Mouse (Mus musculus): ENCODE data around the gene 7530416G11Rik. TPM values are rescaled to one million over a fixed set of nuclear protein-coding genes. Genes with fewer than 3 reads are reported as not detected.

7530416G11Rik gene
- polyA plus RNA-seq, 1 experiment, result not detected

DNA sequence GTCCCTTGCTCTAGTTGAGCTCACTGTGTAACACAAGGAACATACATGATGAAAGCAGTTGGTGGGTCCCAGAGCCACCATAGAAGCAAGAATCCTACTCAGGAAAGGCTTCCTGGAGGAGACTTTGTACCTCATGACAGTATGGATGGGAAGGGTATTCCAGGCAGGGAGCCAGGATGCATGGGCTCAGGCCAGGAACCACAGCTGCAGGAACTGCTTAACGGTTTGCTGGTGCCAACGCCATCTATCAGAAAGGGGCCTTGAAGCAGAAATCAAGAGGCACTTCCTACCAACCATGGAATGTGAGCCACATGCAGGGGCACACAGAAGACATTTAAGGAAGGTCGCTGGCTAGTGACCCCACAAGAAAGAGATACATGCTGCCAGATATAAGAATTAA is 28.3 kb downstream of the 7530416G11Rik start:
- H3K79me2 ChIP-seq (ENCODE audit: control insufficient read depth, insufficient read depth), result no peaks in the 10 kb centered on the region

GRCm38 (mm10) chr15:85469401-85469800 is 33.6 kb downstream of the 7530416G11Rik start:
- Histone ChIP-seq H3K27me3 (ENCODE audit: control insufficient read depth, insufficient read depth, insufficient read length) (no peaks in the 10 kb centered on the region), H3K79me2 (ENCODE audit: control insufficient read depth, insufficient read depth) (no peaks in the 10 kb centered on the region), H3K4me3 (no peak overlapping the region), H3K4me2 (ENCODE audit: low read depth) (no peak overlapping the region), H3ac (ENCODE audit: control insufficient read depth, insufficient read length) (no peak overlapping the region), H3K36me3 (ENCODE audit: control insufficient read depth, insufficient read depth) (peaks cover 50% of the 10 kb centered on the region)
- TF ChIP-seq POLR2AphosphoS2 (IDR thresholded peaks at IDR 0.05; ENCODE audit: insufficient read length, low read depth) (peak; percentile 49), TCF3 (IDR thresholded peaks at IDR 0.05; ENCODE audit: insufficient read length, low read depth) (no peak)

More for the DNA sequence above, 28.3 kb downstream of the 7530416G11Rik start:
- Histone ChIP-seq H3K4me3 (no peak overlapping the region), H3K36me3 (ENCODE audit: control insufficient read depth, insufficient read depth) (peaks cover 7% of the 10 kb centered on the region), H3K4me2 (ENCODE audit: low read depth) (no peak overlapping the region), H3K27me3 (ENCODE audit: control insufficient read depth, insufficient read depth, insufficient read length) (no peaks in the 10 kb centered on the region), H3ac (ENCODE audit: control insufficient read depth, insufficient read length) (no peak overlapping the region)
- no peak for TF ChIP-seq SRF (IDR thresholded peaks at IDR 0.05; ENCODE audit: control insufficient read depth, insufficient read length, low read depth)
- no peak for TF ChIP-seq REST (IDR thresholded peaks at IDR 0.05; ENCODE audit: insufficient read depth, insufficient read length)
- TF ChIP-seq E2F4 (IDR thresholded peaks at IDR 0.05; ENCODE audit: insufficient read depth), result no peak
- no peak for TF ChIP-seq USF1 (IDR thresholded peaks at IDR 0.05; ENCODE audit: low read depth)
- TF ChIP-seq MAX (IDR thresholded peaks at IDR 0.05; ENCODE audit: low read depth), result no peak
- no peak for TF ChIP-seq POLR2A (IDR thresholded peaks at IDR 0.05; ENCODE audit: insufficient read length, low read depth)
- TF ChIP-seq POLR2AphosphoS2 (IDR thresholded peaks at IDR 0.05; ENCODE audit: insufficient read length, low read depth), result no peak
- no peak for TF ChIP-seq CEBPB (IDR thresholded peaks at IDR 0.05; ENCODE audit: insufficient read depth, poor library complexity, severe bottlenecking)
- no peak for TF ChIP-seq TCF12 (IDR thresholded peaks at IDR 0.05; ENCODE audit: insufficient read depth, poor library complexity, severe bottlenecking)
- TF ChIP-seq MYOG (IDR thresholded peaks at IDR 0.05; ENCODE audit: control insufficient read depth in 1 of 3, insufficient read depth in 1 of 3, insufficient read length in 2 of 3, low read depth in 2 of 3), result no peak
- TF ChIP-seq TCF3 (IDR thresholded peaks at IDR 0.05; ENCODE audit: insufficient read length, low read depth), result no peak
- TF ChIP-seq MYOD1 (IDR thresholded peaks at IDR 0.05; ENCODE audit: control insufficient read depth in 1 of 3, insufficient read length in 2 of 3, low read depth in 2 of 3), result no peak

GRCm38 (mm10) chr15:85466456-85467067 is 36.5 kb downstream of the 7530416G11Rik start:
- TF ChIP-seq MAX (IDR thresholded peaks at IDR 0.05; ENCODE audit: low read depth), result no peak
- no peak for TF ChIP-seq POLR2AphosphoS2 (IDR thresholded peaks at IDR 0.05; ENCODE audit: insufficient read length, low read depth)
- no peak for TF ChIP-seq TCF12 (IDR thresholded peaks at IDR 0.05; ENCODE audit: insufficient read depth, poor library complexity, severe bottlenecking)
- TF ChIP-seq SRF (IDR thresholded peaks at IDR 0.05; ENCODE audit: control insufficient read depth, insufficient read length, low read depth), result no peak
- no peak overlapping the region for H3K4me2 ChIP-seq (ENCODE audit: low read depth)
- peaks cover 71% of the 10 kb centered on the region for H3K36me3 ChIP-seq (ENCODE audit: control insufficient read depth, insufficient read depth)
- no peak overlapping the region for H3ac ChIP-seq (ENCODE audit: control insufficient read depth, insufficient read length)
- H3K79me2 ChIP-seq (ENCODE audit: control insufficient read depth, insufficient read depth), result no peaks in the 10 kb centered on the region
- H3K27me3 ChIP-seq (ENCODE audit: control insufficient read depth, insufficient read depth, insufficient read length), result no peaks in the 10 kb centered on the region
- no peak overlapping the region for H3K4me3 ChIP-seq

GRCm38 (mm10) chr15:85464823-85465565 is 38.0 kb downstream of the 7530416G11Rik start:
- TF ChIP-seq CEBPB (IDR thresholded peaks at IDR 0.05; ENCODE audit: insufficient read depth, poor library complexity, severe bottlenecking) (no peak), TCF3 (IDR thresholded peaks at IDR 0.05; ENCODE audit: insufficient read length, low read depth) (no peak), MYOG (IDR thresholded peaks at IDR 0.05; ENCODE audit: control insufficient read depth in 1 of 3, insufficient read depth in 1 of 3, insufficient read length in 2 of 3, low read depth in 2 of 3) (no peak), POLR2AphosphoS2 (IDR thresholded peaks at IDR 0.05; ENCODE audit: insufficient read length, low read depth) (no peak), E2F4 (IDR thresholded peaks at IDR 0.05; ENCODE audit: insufficient read depth) (no peak), MYOD1 (IDR thresholded peaks at IDR 0.05; ENCODE audit: control insufficient read depth in 1 of 3, insufficient read length in 2 of 3, low read depth in 2 of 3) (no peak), REST (IDR thresholded peaks at IDR 0.05; ENCODE audit: insufficient read depth, insufficient read length) (peak; percentile 81)
- Histone ChIP-seq H3K79me2 (ENCODE audit: control insufficient read depth, insufficient read depth) (no peaks in the 10 kb centered on the region), H3K27me3 (ENCODE audit: control insufficient read depth, insufficient read depth, insufficient read length) (no peaks in the 10 kb centered on the region), H3K4me2 (ENCODE audit: low read depth) (no peak overlapping the region), H3K4me3 (no peak overlapping the region), H3K36me3 (ENCODE audit: control insufficient read depth, insufficient read depth) (peaks cover 80% of the 10 kb centered on the region), H3ac (ENCODE audit: control insufficient read depth, insufficient read length) (no peak overlapping the region)

DNA sequence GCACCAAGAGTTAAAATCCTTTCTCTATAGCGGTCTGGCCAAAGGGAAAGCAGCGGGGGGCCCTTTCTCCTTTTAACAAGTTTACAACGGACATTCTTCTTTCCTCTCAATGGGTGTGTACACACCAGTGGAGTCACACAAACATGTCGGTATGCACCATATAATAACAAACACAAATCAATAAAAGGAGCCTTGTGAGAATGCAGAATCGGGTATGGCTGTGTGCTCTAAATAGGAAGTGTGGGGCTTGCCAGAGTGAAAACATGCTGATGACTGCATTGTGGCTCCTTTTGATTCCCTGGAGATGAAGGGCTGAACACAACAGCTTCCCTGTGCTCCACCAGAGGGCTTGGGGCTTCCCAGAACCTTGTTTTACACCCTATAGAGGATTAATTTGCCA is 38.8 kb downstream of the 7530416G11Rik start:
- Histone ChIP-seq H3K36me3 (ENCODE audit: control insufficient read depth, insufficient read depth) (peaks cover 73% of the 10 kb centered on the region), H3K27me3 (ENCODE audit: control insufficient read depth, insufficient read depth, insufficient read length) (no peaks in the 10 kb centered on the region), H3K4me3 (no peak overlapping the region), H3ac (ENCODE audit: control insufficient read depth, insufficient read length) (no peak overlapping the region), H3K79me2 (ENCODE audit: control insufficient read depth, insufficient read depth) (no peaks in the 10 kb centered on the region), H3K4me2 (ENCODE audit: low read depth) (no peak overlapping the region)
- no peak for TF ChIP-seq POLR2AphosphoS2 (IDR thresholded peaks at IDR 0.05; ENCODE audit: insufficient read length, low read depth)
- no peak for TF ChIP-seq MYOG (IDR thresholded peaks at IDR 0.05; ENCODE audit: control insufficient read depth in 1 of 3, insufficient read depth in 1 of 3, insufficient read length in 2 of 3, low read depth in 2 of 3)
- TF ChIP-seq MAX (IDR thresholded peaks at IDR 0.05; ENCODE audit: low read depth), result no peak
- TF ChIP-seq SRF (IDR thresholded peaks at IDR 0.05; ENCODE audit: control insufficient read depth, insufficient read length, low read depth), result no peak
- no peak for TF ChIP-seq CEBPB (IDR thresholded peaks at IDR 0.05; ENCODE audit: insufficient read depth, poor library complexity, severe bottlenecking)
- TF ChIP-seq TCF12 (IDR thresholded peaks at IDR 0.05; ENCODE audit: insufficient read depth, poor library complexity, severe bottlenecking), result no peak
- TF ChIP-seq REST (IDR thresholded peaks at IDR 0.05; ENCODE audit: insufficient read depth, insufficient read length), result no peak
- no peak for TF ChIP-seq TCF3 (IDR thresholded peaks at IDR 0.05; ENCODE audit: insufficient read length, low read depth)
- TF ChIP-seq MYOD1 (IDR thresholded peaks at IDR 0.05; ENCODE audit: control insufficient read depth in 1 of 3, insufficient read length in 2 of 3, low read depth in 2 of 3), result no peak
